ENCODE assay signal across 8 mouse cellular contexts in the genomic region with DNA sequence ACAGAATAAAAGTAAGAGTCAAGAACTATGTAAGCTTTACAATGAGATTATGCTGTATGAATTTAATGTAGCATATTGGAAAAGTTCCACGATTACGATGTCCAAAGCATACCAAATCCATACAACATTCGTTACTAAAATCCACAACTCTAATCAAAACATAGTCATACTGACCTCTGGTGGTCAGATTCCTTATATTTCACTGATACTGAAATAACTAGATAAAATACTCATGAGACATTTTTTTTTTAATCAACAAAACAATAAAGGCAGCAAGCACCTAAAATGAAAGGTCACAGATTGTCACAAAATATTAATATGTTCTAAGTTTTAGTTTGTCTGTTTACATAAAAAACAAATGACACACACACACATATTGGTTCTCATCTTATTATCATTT. TPM values are rescaled to one million over a fixed set of nuclear protein-coding genes. Genes with fewer than 3 reads are reported as not detected.
DNase-seq lines count a peak whose midpoint lies in the region; ATAC-seq and TF ChIP-seq lines count a peak whose summit lies in the region.

No protein-coding gene starts in this region.

- H3K36me3 ChIP-seq in heart, embryonic 10.5 days, result peaks cover 5% of the 10 kb centered on the region; the same call in 1 of the 2 replicates
- peaks cover 0 to 7% of the 10 kb centered on the region in 2 experiments for H3K36me3 ChIP-seq in CH12.LX (replicated peaks in 1 of 2; ENCODE audit: control insufficient read depth in 1 of 2, insufficient read depth in 1 of 2, low read length in 1 of 2)
- no peaks in the 10 kb centered on the region for H3K36me3 ChIP-seq in neural tube, embryonic 15.5 days

- H3K4me2 ChIP-seq in CH12.LX (ENCODE audit: insufficient read depth, low read depth, poor library complexity, severe bottlenecking), result no peak overlapping the region; the same call in 1 of the 2 replicates
- peak overlapping the region; percentile 98; the same call in 1 of the 2 replicates for H3K4me2 ChIP-seq in neural tube, embryonic 15.5 days

- peaks cover 3% of the 10 kb centered on the region; the same call in 1 of the 2 replicates for H3K4me1 ChIP-seq in heart, embryonic 10.5 days
- H3K4me1 ChIP-seq in CH12.LX (ENCODE audit: control insufficient read depth in 1 of 2, insufficient read depth in 2 of 2), result peaks cover 0 to 11% of the 10 kb centered on the region in 2 experiments; a peak in 1 of 4 replicates
- peaks cover 13% of the 10 kb centered on the region for H3K4me1 ChIP-seq in neural tube, embryonic 15.5 days

- no peak for ATAC-seq in neural tube, embryonic 15.5 days (ENCODE audit: low FRiP score)

- H3K9ac ChIP-seq in CH12.LX (ENCODE audit: insufficient read depth, low read depth), result no peak overlapping the region
- no peak overlapping the region for H3K9ac ChIP-seq in neural tube, embryonic 15.5 days (replicated peaks)

- H3K4me3 ChIP-seq in heart, embryonic 10.5 days, result peak overlapping the region; percentile 81
- peak overlapping the region in 2 of 3 experiments; percentile 87 to 90 for H3K4me3 ChIP-seq in CH12.LX (replicated peaks in 1 of 3; ENCODE audit: low read depth in 2 of 3, low read length in 2 of 3, poor library complexity in 1 of 3)
- no peak overlapping the region for H3K4me3 ChIP-seq in neural tube, embryonic 15.5 days (replicated peaks)

- peak; percentile 72 for TF ChIP-seq RAD21 in CH12.LX (IDR thresholded peaks at IDR 0.05; ENCODE audit: low read depth, low read length)

- no peak for TF ChIP-seq EP300 in CH12.LX (IDR thresholded peaks at IDR 0.05; ENCODE audit: low read length)

- H3K9me3 ChIP-seq in heart, embryonic 10.5 days, result no peaks in the 10 kb centered on the region
- no peaks in the 10 kb centered on the region for H3K9me3 ChIP-seq in CH12.LX (replicated peaks; ENCODE audit: low read length)
- no peaks in the 10 kb centered on the region for H3K9me3 ChIP-seq in neural tube, embryonic 15.5 days (replicated peaks)

- in situ Hi-C loops in CH12.LX (cut with MboI; ENCODE audit: low pct_ligation_motif_present, low pct_unique_long_range_greater_than_20kb, low sequenced_read_pairs), result loop anchor here (5.0 to 10.0 kb wide), 2 partner anchors 136 to 194 kb away; no protein-coding TSS in a partner anchor

- 50% methylated on average over 3 of the region's 3 CpGs for WGBS in heart, embryonic 10.5 days
- WGBS in large intestine, adult 2 months, result 1% methylated on average over 3 of the region's 3 CpGs
- WGBS in neural tube, embryonic 15.5 days, result 18% methylated on average over 3 of the region's 3 CpGs

- peaks cover 22% of the 10 kb centered on the region for H3K79me2 ChIP-seq in CH12.LX (replicated peaks; ENCODE audit: control insufficient read depth, extremely low read depth, insufficient read depth, poor library complexity, severe bottlenecking)

- DNase-seq in heart, embryonic 10.5 days (ENCODE audit: low spot score), result no peak
- no peak for DNase-seq in heart, postnatal 4 days
- DNase-seq in CH12.LX (ENCODE audit: extremely low read depth), result peak; percentile 64
- DNase-seq in embryo, embryonic 9.5 days (ENCODE audit: extremely low spot score), result peak; percentile 22
- peak; percentile 51 for DNase-seq in large intestine, adult 2 months (ENCODE audit: low read depth, low spot score)
- no peak for DNase-seq in ovary, adult 18-20 months (ENCODE audit: low spot score)
- no peak for DNase-seq in gastrocnemius, adult 8-10 months (ENCODE audit: low spot score in 2 of 2)

- no peak overlapping the region for H3K27ac ChIP-seq in heart, embryonic 10.5 days
- H3K27ac ChIP-seq in CH12.LX (ENCODE audit: insufficient read depth, low read depth), result no peak overlapping the region
- no peak overlapping the region for H3K27ac ChIP-seq in neural tube, embryonic 15.5 days (replicated peaks)

- H3K27me3 ChIP-seq in heart, embryonic 10.5 days (ENCODE audit: insufficient read depth, poor library complexity, severe bottlenecking), result no peaks in the 10 kb centered on the region
- H3K27me3 ChIP-seq in CH12.LX (replicated peaks), result no peaks in the 10 kb centered on the region
- no peaks in the 10 kb centered on the region for H3K27me3 ChIP-seq in neural tube, embryonic 15.5 days (replicated peaks)

- dilution Hi-C loops in CH12.LX (cut with MboI; ENCODE audit: extremely low pct_ligation_motif_present, extremely low pct_unique_long_range_greater_than_20kb, low sequenced_read_pairs), result no loop called here

- TF ChIP-seq CTCF in CH12.LX (conservative IDR thresholded peaks at IDR 0.05 in 1 of 2, IDR thresholded peaks at IDR 0.05 in 1 of 2; ENCODE audit: low read depth in 2 of 2, low read length in 2 of 2), result peak in 1 of 2 experiments; percentile 68; a peak in 3 of 4 replicates

- TF ChIP-seq POLR2A in CH12.LX (IDR thresholded peaks at IDR 0.05; ENCODE audit: low read depth, low read length), result no peak

TF ChIP-seq in CH12.LX, 34 proteins besides CTCF, POLR2A, EP300 and RAD21:
- TF ChIP-seq ELF1 (IDR thresholded peaks at IDR 0.05; ENCODE audit: low read depth, low read length), result no peak
- TF ChIP-seq SIN3A (IDR thresholded peaks at IDR 0.05; ENCODE audit: low read length), result no peak
- no peak for TF ChIP-seq ETS1 (conservative IDR thresholded peaks at IDR 0.05; ENCODE audit: low read depth, low read length)
- peak; percentile 54 for TF ChIP-seq SMC3 (IDR thresholded peaks at IDR 0.05; ENCODE audit: low read depth, low read length)
- TF ChIP-seq MAZ (IDR thresholded peaks at IDR 0.05; ENCODE audit: low read depth, low read length), result no peak
- no peak for TF ChIP-seq MAFK (IDR thresholded peaks at IDR 0.05; ENCODE audit: insufficient replicate concordance, low read length)
- TF ChIP-seq ZNF384 (IDR thresholded peaks at IDR 0.05; ENCODE audit: low read depth, low read length), result peak; percentile 64; the same call in 1 of the 2 replicates
- no peak for TF ChIP-seq HCFC1 (IDR thresholded peaks at IDR 0.05; ENCODE audit: low read depth, low read length)

RNA-seq across cellular contexts. Expression of a gene that starts 1.4 kb away (rescaled TPM):
- 41.1 and 47.8 TPM in 2 replicates for polyA plus RNA-seq in heart, embryonic 10.5 days (2016; fragmentation: Nextera tagmentation; extraction: Ambion mirVana)
- 10 to 100 TPM; 17.7 to 19.8 TPM for total RNA-seq in heart, postnatal 4 days (2021)
- total RNA-seq in CH12.LX (2012; rRNA removed), result 58.9 and 63.9 TPM in 2 replicates
- total RNA-seq in CH12.LX (2014; rRNA removed), result 95.5 and 113 TPM in 2 replicates
- polyA plus RNA-seq in CH12.LX (2012; ENCODE audit: insufficient read length, low read depth), result 66.7 and 69.6 TPM in 2 replicates
- polyA plus RNA-seq in large intestine, adult 2 months (2012; rRNA removed), result 1.7 and 2.5 TPM in 2 replicates
- polyA plus RNA-seq in neural tube, embryonic 15.5 days (2015; fragmentation: Nextera tagmentation; extraction: Ambion mirVana), result 5.3 and 15.0 TPM in 2 replicates
- not detected for total RNA-seq in gastrocnemius, adult 8-10 months (2022)

RNA-seq across cellular contexts. Expression of a gene that starts 28.9 kb away (rescaled TPM):
- polyA plus RNA-seq in heart, embryonic 10.5 days (2016; fragmentation: Nextera tagmentation; extraction: Ambion mirVana), result 0.22 and 0.39 TPM in 2 replicates
- total RNA-seq in heart, postnatal 4 days (2021), result under 1 TPM in 1 of 2 experiments, not detected in 1; 0.12 TPM
- total RNA-seq in CH12.LX (2012; rRNA removed) (0.04 TPM in 1 of 2 replicates, not detected in the other), CH12.LX (2014; rRNA removed) (not detected in 2 replicates)
- polyA plus RNA-seq in CH12.LX (2012; ENCODE audit: insufficient read length, low read depth), result 0.10 TPM in 1 of 2 replicates, not detected in the other
- 0.02 and 0.10 TPM in 2 replicates for polyA plus RNA-seq in large intestine, adult 2 months (2012; rRNA removed)
- 11.7 and 13.6 TPM in 2 replicates for polyA plus RNA-seq in neural tube, embryonic 15.5 days (2015; fragmentation: Nextera tagmentation; extraction: Ambion mirVana)
- under 1 TPM; 0.22 to 0.58 (median 0.42) TPM for total RNA-seq in gastrocnemius, adult 8-10 months (2022)

Comparison
In these comparisons a context has a peak if more than half of its experiments do, and no peak if none do; other contexts are left out.
1. DNase-seq: peak in CH12.LX (single experiment), embryo, embryonic 9.5 days (single experiment) and large intestine, adult 2 months (single experiment); none in heart, embryonic 10.5 days (single experiment), heart, postnatal 4 days (single experiment), ovary, adult 18-20 months (single experiment) and gastrocnemius, adult 8-10 months (0 of 2).